Mouse (Mus musculus) mouse trophoblast stem cell (cell line): ENCODE results near the gene Slc18a3.

Source experiments
- in situ Hi-C, 2 experiments: fragments of 300-500 bp; cut with MseI, MboI; formaldehyde crosslinking; loops; 2 replicates in 1 of 2; 3 replicates in 1 of 2; pipeline ENCODE4 v1.15.1; 2025

Slc18a3 gene

DNA sequence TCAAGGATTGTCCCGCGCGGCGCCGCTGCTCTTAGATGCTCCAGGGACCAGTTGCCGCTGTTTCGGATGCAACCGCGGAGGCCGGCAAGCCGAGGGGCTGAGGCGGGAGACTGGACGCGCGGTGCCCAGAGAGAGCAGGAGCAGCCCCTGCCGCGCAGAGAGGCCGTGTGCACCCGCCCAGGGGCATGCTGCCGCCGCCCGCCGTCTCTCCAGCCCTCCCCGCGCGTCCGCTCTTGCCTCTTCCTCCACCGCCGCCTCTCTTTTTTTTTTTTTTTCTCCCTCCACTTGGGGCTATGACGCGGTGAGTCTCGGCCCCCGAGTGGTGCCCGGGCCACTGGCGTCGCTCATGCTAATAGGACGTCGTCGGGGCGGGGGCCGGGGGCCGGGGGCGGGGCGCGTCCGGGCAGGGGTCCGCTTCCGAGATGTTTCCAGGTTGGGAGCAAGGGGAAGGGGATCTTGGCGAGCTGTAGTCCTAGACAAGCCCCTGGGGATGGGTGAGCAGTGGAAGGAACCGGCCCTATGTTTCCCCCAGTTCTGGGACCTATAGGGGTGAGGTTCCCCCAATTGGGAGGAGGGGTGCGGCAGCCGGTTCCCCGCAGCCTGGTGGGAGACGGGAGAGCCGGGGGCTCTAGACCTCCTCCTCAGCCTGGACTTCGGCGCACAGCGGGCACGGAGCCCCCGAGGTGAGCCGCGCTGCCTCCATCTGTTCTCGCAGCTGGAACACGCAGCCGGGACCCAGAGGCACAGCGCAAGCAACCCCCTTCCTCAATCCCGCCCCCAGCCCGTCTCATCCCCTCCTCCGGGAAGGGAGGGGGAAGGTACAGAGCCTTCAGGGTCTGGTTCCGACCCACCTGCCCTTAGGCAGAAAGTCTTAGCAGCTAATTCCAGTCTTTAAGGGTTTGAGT lies at the start of gene Slc18a3:
TSS of gene Slc18a3 (minus strand) at position 250 of the 905 bp plus-strand sequence.
- in situ Hi-C loops = loop anchor here in 1 of 2 experiments (5.0 kb wide), 1 partner anchor 98 kb away; no protein-coding TSS in a partner anchor

DNA sequence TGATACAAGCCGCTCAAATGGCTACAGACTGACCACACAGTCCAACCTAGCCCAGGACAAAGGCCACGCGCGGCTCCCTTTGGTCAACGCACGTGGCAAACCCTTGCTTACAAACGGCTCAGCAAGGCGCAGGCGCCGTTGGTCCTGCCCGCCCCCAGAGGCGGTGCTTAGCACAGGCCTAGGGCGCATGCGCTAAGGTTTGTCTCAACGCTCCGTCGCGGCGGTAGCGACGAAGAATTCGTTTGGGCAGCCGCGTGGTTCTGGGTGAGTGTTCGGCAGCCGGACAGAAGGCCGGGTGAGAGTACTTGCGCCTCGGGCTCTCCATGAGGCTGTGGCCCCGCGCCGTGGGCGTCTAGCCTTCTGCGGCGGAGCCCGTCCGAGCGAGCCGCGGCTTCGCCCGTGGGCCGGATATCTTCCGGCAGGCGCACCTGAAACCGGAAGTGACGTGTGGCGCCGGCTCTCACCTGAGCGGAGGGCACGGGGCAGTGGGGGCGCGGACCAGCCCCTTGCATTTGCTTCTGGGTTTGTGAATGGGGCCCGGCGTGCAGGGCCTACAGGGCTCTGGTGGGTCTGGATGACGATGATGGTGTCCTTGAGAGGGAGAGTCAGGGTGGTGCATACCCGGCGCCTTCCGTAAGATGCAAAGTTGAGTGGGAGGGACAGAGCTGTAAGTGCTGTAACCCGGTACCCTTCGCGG lies 48.8 kb upstream of the Slc18a3 start, which contains the start of gene Ercc6:
TSS of gene Ercc6 (plus strand) at position 186 of the 697 bp plus-strand sequence.
- in situ Hi-C loops = no loop called here

DNA sequence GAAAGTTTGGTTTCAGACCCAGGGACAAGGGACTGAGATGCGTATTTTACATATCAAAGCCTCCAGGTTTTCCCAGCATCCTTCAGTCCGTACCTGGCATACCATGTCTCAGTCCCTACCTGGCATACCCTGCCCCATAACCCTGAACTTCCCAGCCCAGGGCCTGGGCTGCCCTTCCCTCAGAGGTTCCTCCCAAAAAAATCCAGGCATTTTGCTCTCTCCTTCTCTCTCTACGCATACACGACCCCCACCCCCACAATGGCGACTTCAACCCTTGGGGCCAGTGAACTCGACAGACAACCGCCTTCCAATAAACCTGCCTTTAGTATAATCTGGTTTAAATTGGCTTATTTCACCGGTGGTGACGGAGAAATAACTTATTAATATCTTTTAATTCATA lies 48.3 kb upstream of the Slc18a3 start:
- in situ Hi-C loops = no loop called here

DNA sequence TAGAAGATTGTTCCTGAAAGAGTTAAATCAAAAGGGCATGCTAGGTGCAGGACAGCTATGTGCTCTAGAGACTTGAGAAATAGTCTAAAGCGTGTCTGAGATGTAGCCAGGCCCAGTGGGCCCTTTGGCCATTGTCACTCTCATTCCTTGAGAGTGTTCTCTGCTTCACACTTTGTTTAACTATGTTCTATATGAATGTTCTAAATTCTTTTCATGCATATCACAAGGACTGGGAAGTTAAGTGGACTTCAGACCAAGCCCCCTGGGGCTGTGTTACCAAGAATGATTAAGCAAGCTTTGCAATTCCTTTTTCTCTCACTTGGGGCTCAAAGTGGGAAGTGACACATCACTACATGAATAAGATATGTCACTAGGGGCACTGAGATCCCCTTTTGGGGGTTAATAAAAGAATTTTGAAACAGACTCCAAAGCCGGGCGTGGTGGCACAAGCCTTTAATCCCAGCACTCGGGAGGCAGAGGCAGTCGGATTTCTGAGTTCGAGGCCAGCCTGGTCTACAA lies 44.9 kb upstream of the Slc18a3 start:
- in situ Hi-C loops = no loop called here

DNA sequence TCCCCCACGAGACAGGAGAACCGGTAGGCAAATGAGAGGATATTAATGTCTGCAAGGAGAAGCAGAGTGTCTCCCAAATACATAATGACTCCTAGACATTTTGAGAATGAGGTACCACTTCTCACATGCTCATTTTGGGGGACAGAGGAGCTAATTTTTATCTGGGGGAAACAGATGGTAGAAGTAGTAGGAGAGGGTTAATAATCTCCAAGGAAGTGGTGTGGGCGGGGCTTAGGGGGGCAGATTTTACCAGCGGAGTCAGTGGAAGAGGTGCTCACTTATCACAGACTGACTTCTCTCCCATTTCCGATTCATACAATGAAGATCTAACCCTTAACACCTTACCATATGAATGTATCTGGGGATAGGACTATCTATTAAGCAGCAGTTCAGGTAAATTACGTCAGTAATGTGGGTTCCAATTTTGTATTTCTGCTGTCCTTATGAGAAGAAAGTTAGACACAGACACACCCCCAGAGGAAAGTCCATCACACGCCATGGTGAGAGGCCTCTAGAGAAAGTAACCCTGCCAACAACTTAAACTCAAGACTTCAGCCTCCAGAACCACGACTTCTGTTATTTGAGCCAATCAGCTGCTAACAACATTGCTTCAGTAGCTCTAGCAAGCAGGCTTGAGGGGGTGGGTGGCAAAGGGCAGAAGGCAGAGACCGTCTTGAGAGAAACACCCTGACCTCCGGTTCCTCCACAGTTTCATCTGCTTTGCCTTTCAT lies 43.6 kb upstream of the Slc18a3 start:
- in situ Hi-C loops = no loop called here

DNA sequence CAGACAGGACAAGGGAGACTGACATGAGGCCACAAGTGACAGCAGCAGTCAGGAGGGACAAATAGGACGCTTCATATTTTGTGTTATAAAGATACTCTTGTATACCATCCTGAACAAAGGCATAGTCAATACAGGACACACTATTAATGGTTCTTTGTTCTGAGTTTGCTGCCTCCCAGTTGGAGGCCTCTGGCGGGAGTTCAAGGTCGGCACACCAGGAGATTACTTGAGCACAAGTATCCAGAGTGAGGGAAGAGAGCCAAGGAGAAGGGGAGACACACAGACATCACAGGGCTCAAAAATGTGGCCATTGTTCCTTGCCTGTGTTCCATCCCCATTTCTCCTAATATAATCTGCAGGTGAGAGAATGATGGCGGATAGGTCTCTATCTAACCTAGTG lies 42.6 kb upstream of the Slc18a3 start:
- in situ Hi-C loops = no loop called here

DNA sequence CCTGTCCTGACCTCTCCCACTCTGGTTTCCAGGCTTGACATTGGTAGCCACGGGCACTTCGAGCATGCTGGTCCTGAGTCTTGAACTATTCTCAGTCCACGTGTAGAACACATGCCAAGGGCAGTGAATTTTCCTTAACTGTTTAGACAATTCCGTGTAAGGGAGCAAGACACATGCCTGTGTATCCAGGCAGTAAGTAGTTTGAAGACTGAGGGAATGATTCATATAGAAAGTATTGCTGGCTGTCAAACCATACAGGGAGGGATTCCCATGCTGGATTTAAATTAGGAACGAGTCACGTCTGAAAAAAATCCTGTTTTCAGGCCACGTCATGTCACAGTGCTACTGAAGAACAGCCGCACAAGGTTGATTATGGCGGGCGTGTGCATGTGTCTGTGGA lies 41.7 kb upstream of the Slc18a3 start:
- in situ Hi-C loops = no loop called here

DNA sequence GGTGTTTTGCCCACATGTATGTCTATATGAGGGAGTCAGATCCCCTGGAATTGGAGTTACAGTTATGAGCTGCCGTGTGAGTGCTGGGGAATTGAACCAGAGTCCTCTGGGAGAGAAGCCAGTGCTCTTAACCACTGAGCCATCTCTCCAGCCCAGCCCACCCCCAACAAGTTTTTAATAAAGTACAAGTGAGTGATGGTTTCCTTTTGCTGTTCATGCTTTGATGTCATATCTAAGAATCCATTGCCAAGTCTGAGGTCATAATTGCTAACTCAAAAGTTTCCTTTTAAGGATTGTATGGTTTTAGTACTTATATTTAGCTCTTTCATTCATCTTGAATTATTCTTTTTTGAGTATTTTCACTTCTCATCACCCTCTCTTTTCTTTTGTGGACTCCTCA lies 39.2 kb upstream of the Slc18a3 start:
- in situ Hi-C loops = no loop called here

DNA sequence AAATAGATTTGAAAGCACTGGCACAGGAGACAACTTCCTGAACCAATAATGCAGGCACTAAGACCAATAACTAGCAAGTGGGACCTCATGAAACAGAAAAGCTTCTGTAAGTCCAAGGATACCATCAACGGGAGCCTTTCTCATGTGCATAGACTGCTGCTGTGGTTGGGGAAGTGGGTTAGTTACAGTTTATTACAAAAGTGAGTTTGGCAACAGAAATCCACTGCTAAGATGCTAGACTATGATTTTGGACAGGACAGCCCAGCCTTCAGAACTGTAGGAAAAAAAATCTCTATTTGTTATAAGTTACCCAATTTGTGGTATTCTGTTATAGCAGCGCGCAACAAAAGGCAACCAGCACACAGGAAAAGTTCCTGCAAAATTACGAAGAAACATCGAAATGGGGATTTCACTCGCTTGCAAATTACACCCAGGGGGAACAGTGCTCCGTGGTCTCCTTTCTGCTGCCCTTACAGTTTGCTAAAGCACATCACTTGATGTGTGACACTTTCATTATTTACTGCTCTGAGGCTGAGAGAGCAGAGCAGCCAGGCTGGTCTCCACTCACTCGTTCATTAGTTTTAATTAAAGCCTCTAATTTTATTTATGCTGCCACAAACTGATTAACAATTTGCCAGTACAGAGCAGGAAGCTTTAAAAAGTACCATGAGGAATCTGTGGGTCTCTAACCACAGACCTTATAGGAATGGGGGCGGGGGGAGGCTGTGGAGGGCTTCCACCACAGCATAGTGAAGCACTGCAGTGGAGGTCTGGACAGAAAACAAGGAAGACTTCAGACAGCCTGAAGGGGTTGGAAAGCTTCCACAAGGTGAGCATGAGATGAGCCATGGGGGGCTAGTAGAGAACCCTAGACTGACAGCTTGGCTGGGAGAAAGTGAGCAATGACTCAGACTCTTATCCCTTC lies 38.4 kb upstream of the Slc18a3 start:
- in situ Hi-C loops = no loop called here

DNA sequence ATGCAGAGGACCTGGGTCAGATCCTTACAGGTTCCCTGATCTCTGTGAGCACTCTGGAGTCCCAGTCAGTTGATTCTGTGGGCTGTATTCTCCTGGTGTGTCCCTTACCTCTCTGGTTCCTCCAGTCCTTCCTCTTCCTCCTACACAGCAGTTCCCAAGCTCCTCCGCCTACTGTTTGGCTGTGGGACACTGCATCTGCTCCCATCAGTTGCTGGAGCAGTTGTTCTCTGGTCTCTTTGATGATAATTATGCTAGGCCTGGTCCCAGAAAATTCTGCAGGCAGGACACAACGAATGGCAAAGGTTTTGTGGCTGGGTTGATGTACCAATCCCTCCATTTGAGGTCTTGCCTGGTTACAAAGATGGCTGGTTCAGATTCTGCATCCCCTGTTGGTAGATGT lies 36.7 kb upstream of the Slc18a3 start:
- in situ Hi-C loops = no loop called here

DNA sequence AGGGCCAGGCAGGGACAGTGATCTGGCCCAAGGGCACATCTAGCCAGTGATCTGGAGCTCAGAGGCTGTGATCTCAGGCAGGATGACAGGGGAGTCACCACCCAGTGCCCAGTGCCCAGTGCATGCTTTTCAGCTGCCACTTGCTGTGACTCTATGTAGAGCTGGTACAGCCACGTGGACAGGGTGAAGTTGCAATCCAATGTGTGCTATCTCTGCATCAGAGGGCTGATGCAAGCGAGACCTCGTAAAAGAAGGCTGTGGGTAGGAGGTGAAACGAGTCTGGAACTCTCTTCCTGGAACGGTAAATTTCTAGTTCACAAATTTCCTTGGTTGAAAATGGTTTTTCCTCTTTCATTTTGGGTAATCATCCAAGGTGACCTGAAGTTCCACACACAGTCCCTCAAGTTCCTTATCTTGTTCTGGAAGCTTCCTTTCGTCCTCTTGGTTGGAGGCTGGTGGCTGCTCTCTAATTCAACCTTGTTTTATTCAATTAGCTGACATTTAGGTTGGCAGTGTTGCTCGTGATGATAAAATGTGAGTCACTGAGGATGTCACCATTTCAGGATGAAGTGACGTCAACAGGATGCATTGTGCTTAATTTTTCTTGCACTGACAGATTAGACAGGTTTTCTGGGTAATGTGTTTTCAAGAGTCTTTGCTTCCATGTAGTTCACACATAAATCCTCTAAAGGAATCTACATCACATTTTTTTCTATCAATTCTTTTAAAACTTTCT lies 31.6 kb upstream of the Slc18a3 start:
- in situ Hi-C loops = no loop called here

DNA sequence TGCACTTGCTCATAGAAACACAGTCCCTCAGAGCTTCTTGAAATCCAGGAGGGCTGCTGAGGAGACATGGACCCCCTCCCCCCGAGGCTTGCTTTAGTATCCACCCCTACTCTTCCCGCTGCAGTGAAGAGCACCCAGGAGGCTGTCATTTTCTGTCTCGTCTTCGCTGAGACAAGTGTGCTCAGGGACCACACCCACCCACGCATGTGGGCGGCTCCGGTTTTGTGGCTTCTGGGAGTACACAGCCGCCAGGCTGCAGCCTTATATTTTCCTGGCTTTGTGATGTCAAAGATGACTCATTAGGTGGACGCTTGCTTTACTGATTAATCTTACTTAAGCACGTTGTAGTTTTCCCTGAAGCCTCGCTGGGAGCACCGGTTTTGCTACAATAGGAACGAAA lies 27.9 kb upstream of the Slc18a3 start:
- in situ Hi-C loops = no loop called here

DNA sequence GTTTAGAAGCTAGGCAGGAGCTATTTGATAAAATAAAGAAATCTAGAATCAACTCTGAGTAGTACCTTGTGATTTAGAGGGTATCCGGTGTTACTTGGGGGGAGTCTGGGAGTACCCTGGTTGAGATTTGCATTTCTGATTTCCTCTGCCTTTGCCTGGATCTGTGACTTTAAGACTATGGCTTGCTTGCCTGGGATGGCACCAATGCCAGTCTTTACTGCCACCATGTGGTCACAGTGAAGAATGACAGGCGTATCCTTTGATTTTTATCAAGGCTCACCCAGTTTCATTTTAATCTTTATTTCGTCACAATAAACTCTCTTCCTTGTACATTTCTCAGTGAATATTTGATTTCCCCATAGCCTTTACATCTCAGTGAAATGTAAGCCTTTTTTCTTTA lies 17.4 kb upstream of the Slc18a3 start:
- in situ Hi-C loops = loop anchor here in 1 of 2 experiments (10.0 kb wide), 1 partner anchor 247 kb away; no protein-coding TSS in a partner anchor

DNA sequence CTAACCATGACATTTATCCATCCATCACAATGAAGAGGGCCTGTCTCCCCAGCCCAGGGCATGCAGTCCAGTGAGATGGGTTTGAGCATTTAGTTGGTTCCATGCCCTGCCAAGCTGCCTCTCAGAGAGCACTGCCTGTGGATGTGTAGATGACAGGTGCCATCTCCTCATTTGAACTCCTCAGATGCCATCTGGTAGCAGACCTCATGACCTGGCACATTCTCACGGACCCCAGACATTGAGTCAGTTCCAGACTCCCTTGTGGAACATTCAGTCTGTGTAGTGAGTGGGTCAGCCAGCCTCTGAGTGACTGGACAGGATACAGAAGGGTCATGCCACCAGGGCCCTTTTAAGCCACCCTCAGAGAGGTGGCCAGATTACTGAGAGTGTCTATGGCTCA lies 12.9 kb upstream of the Slc18a3 start:
- in situ Hi-C loops = loop anchor here (10.0 kb wide), 2 partner anchors 163 to 243 kb away; no protein-coding TSS in a partner anchor

DNA sequence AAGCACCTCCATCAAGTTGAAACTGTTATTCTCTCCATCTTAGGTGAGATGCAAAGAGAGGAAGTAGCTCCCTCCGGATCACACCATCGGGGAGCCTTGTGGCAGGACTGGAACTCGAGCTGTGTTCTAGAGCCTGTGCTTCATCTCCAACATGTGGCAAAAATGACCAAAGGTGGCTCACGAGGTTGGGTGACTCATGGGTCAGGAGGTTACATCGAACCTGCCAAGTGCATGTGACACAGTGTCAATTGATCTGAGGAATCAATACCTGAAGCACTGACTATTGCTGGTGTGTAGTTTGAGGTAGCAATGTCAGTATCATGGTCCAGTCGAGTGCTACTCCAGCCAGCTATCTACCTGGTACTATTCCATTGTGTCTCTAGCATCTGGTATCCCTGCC lies 11.9 kb upstream of the Slc18a3 start:
- in situ Hi-C loops = loop anchor here (10.0 kb wide), 2 partner anchors 162 to 242 kb away; no protein-coding TSS in a partner anchor

DNA sequence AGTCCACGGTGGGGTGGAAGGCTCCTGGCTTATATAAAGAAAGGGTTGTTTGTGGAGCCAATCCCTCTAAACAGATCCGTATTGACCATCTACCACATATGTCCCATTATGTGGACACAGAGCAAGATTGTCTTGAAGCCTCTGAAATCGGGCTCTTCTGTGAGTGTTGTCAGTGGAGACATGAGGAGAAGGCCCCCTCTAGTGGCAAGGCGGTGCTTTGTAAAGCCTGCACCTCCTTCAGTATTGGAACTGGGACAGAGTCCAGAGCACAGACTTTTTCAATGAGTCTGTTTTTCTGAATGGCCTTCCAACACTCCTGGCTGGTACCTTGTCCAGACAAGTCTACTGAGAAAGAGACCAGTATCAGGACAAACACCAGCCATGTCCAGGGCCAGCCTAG lies 8.3 kb upstream of the Slc18a3 start:
- in situ Hi-C loops = loop anchor here (10.0 kb wide), 2 partner anchors 158 to 238 kb away; no protein-coding TSS in a partner anchor

DNA sequence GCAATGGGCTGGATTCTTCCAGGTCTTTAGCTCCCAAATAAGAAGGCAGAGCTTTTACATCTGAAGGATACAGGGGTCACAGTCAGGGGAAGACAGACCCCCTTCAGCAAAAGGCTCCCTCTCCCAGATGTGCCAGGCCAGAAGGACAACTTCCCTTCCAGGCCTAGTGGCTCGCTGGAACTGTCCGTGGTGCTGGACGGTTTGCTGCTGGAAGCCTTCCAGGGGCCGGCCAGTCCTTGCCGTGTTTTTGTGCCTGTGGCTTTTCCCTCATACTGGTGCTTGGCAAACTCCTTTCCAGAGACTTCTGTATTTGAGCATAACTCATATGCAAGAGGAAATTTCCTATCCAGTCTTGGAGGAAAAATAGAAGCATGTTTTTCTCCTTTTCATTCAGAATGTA lies 3.0 kb upstream of the Slc18a3 start:
- in situ Hi-C loops = loop anchor here in 1 of 2 experiments (5.0 kb wide), 1 partner anchor 100 kb away; no protein-coding TSS in a partner anchor

DNA sequence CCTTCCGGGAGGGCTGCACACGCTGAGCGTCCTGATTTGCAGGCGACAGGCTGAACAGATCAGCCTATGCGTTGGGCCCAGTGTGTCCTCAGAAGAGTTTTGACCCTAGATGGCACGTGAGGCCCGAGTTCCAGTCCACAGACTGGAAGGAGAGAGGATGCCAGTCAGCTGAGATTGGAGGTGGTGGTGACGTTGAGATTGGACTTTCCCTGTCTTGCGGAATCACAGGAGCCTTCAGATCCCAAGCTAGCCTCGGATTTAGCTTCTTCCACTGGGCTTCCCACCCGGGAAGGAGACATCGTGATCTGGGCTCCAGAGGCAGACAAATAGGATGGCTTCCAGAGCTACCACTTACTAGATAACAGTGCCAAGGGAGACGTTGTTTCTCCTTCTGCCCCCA lies 1.2 kb upstream of the Slc18a3 start, which contains the start of gene Chat:
TSS of gene Chat (minus strand) at position 101 of the 400 bp plus-strand sequence.
- in situ Hi-C loops = loop anchor here in 1 of 2 experiments (5.0 kb wide), 1 partner anchor 99 kb away; no protein-coding TSS in a partner anchor

DNA sequence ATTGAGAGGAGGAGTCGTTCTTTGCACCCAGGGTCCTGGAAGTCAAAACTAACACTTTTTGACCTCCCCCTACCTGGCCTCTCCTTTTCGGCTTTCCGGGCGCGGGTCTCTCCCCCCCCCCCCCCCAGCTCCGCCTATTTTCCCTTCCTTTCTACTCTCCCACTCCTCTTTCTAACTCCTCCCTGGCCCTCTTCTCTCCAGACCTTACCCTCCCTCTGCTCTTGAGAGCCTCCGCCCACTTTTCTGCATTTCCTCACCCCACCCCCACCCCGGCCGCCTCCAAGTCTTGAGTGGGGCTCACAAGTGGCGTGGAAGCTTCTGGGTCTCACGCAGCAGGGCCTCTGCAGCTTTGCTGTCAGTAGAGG lies 838 bp upstream of the Slc18a3 start:
- in situ Hi-C loops = loop anchor here in 1 of 2 experiments (5.0 kb wide), 1 partner anchor 98 kb away; no protein-coding TSS in a partner anchor
